Mouse (Mus musculus) liver, embryonic 14.5 days (tissue): ENCODE measurements around the gene Krt35.

Experiments used
- CTCF ChIP-seq: IDR thresholded peaks from 2 replicates; pipeline ENCODE4 v1.5.1; 2016; ENCODE audit warnings: antibody characterized with exemption, low read depth, control low read depth
- EP300 ChIP-seq: IDR thresholded peaks from 2 replicates; pipeline ENCODE4 v1.6.1; 2016; ENCODE audit warnings: antibody characterized with exemption, low read depth

DNA sequence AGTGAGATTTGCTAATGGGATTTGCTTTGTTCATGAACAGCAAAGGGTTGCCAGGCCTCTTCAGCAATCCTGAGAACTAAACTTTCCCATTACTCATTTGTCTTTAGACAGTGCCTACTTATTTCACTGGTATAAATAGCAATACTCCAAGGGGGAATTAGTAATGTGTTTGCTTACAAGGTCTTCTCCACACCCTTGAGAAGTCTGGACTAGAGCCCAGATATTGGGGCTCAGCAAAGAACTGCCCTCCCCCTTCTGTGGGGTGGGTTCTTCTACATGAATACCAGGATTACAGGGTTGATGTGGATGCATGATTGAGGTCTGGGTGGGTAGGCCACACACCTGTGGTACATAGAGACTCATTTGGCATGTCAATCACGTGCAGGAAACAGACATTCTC is 22.2 kb downstream of the Krt35 start:
- TF ChIP-seq CTCF (no peak), EP300 (no peak)
